Mouse (Mus musculus): ENCODE data around the gene Pex19. TPM values are rescaled to one million over a fixed set of nuclear protein-coding genes. Genes with fewer than 3 reads are reported as not detected.

Gene Pex19
- polyA plus RNA-seq, 1 experiment from 2014 or later, result 132 TPM

- Histone ChIP-seq H3K4me2 (replicated peaks; ENCODE audit: low read depth) (no peak overlapping the region), H3K27ac (ENCODE audit: low read depth, low read length) (no peak overlapping the region; the same call in 1 of the 2 replicates), H3K36me3 (ENCODE audit: control insufficient read depth, insufficient read depth) (no peaks in the 10 kb centered on the region), H3K4me1 (replicated peaks; ENCODE audit: control insufficient read depth, insufficient read depth, low read length) (no peaks in the 10 kb centered on the region), H3K9me3 (ENCODE audit: control insufficient read depth) (no peaks in the 10 kb centered on the region), H3K9ac (ENCODE audit: low read depth, low read length) (no peak overlapping the region), H3K4me3 (ENCODE audit: low read depth, low read length) (no peak overlapping the region), H3K27me3 (replicated peaks; ENCODE audit: control insufficient read depth, insufficient read depth, low read length) (no peaks in the 10 kb centered on the region)
- 36% methylated on average over 3 of the region's 3 CpGs for WGBS
- peak; percentile 72 for ATAC-seq
- TF ChIP-seq CTCF (IDR thresholded peaks at IDR 0.05; ENCODE audit: low read depth), result no peak
Measured at GRCm38 (mm10) chr1:172141529-172141928, 15.0 kb downstream of the Pex19 start.

GRCm38 (mm10) chr1:172143570-172143969 lies 17.0 kb downstream of the Pex19 start:
- no peaks in the 10 kb centered on the region for H3K27me3 ChIP-seq (replicated peaks; ENCODE audit: control insufficient read depth, insufficient read depth, low read length)
- H3K4me3 ChIP-seq (ENCODE audit: low read depth, low read length), result no peak overlapping the region
- H3K27ac ChIP-seq (ENCODE audit: low read depth, low read length), result no peak overlapping the region
- 24% methylated on average over 1 of the region's 1 CpGs for WGBS
- no peaks in the 10 kb centered on the region for H3K36me3 ChIP-seq (ENCODE audit: control insufficient read depth, insufficient read depth)
- H3K4me1 ChIP-seq (replicated peaks; ENCODE audit: control insufficient read depth, insufficient read depth, low read length), result no peaks in the 10 kb centered on the region
- ATAC-seq, result no peak
- no peaks in the 10 kb centered on the region for H3K9me3 ChIP-seq (ENCODE audit: control insufficient read depth)
- no peak overlapping the region for H3K4me2 ChIP-seq (replicated peaks; ENCODE audit: low read depth)
- H3K9ac ChIP-seq (ENCODE audit: low read depth, low read length), result no peak overlapping the region
- peak; percentile 81 for TF ChIP-seq CTCF (IDR thresholded peaks at IDR 0.05; ENCODE audit: low read depth)

GRCm38 (mm10) chr1:172147835-172148278 lies 21.3 kb downstream of the Pex19 start, which contains the start of gene Dcaf8:
Gene Dcaf8, plus strand, starts transcription at chr1:172148084.
- Histone ChIP-seq H3K4me3 (ENCODE audit: low read depth, low read length) (peak within 1 kb of the TSS; percentile 95), H3K27me3 (replicated peaks; ENCODE audit: control insufficient read depth, insufficient read depth, low read length) (no peaks in the 10 kb centered on the region), H3K4me1 (replicated peaks; ENCODE audit: control insufficient read depth, insufficient read depth, low read length) (0 out of 2 replicates have a peak, but pooled peaks cover 5% of the 10 kb centered on the region), H3K9ac (ENCODE audit: low read depth, low read length) (peak within 1 kb of the TSS; percentile 99), H3K27ac (ENCODE audit: low read depth, low read length) (peak within 1 kb of the TSS; percentile 96), H3K36me3 (ENCODE audit: control insufficient read depth, insufficient read depth) (peaks cover 18% of the 10 kb centered on the region; the same call in 1 of the 2 replicates), H3K9me3 (ENCODE audit: control insufficient read depth) (no peaks in the 10 kb centered on the region), H3K4me2 (replicated peaks; ENCODE audit: low read depth) (peak within 1 kb of the TSS; percentile 73)
- peak; percentile 99 for ATAC-seq
- under 1% methylated on average over 41 of the region's 42 CpGs for WGBS
- TF ChIP-seq CTCF (IDR thresholded peaks at IDR 0.05; ENCODE audit: low read depth), result no peak

- ATAC-seq, result peak; percentile 48
- Histone ChIP-seq H3K9me3 (ENCODE audit: control insufficient read depth) (no peaks in the 10 kb centered on the region), H3K27me3 (replicated peaks; ENCODE audit: control insufficient read depth, insufficient read depth, low read length) (no peaks in the 10 kb centered on the region), H3K4me1 (replicated peaks; ENCODE audit: control insufficient read depth, insufficient read depth, low read length) (0 out of 2 replicates have a peak, but pooled peaks cover 5% of the 10 kb centered on the region), H3K4me3 (ENCODE audit: low read depth, low read length) (peak overlapping the region; percentile 95), H3K27ac (ENCODE audit: low read depth, low read length) (peak overlapping the region; percentile 96), H3K9ac (ENCODE audit: low read depth, low read length) (peak overlapping the region; percentile 99), H3K4me2 (replicated peaks; ENCODE audit: low read depth) (peak overlapping the region; percentile 73), H3K36me3 (ENCODE audit: control insufficient read depth, insufficient read depth) (peaks cover 18% of the 10 kb centered on the region; the same call in 1 of the 2 replicates)
- WGBS, result under 1% methylated on average over 40 of the region's 40 CpGs
- TF ChIP-seq CTCF (IDR thresholded peaks at IDR 0.05; ENCODE audit: low read depth), result no peak
Measured at GRCm38 (mm10) chr1:172148279-172148954, 21.9 kb downstream of the Pex19 start.

- Histone ChIP-seq H3K4me2 (replicated peaks; ENCODE audit: low read depth) (peak overlapping the region; percentile 73), H3K4me1 (replicated peaks; ENCODE audit: control insufficient read depth, insufficient read depth, low read length) (0 out of 2 replicates have a peak, but pooled peaks cover 5% of the 10 kb centered on the region), H3K27ac (ENCODE audit: low read depth, low read length) (peak overlapping the region; percentile 96), H3K36me3 (ENCODE audit: control insufficient read depth, insufficient read depth) (peaks cover 22% of the 10 kb centered on the region; the same call in 1 of the 2 replicates), H3K4me3 (ENCODE audit: low read depth, low read length) (peak overlapping the region; percentile 95), H3K27me3 (replicated peaks; ENCODE audit: control insufficient read depth, insufficient read depth, low read length) (no peaks in the 10 kb centered on the region), H3K9me3 (ENCODE audit: control insufficient read depth) (no peaks in the 10 kb centered on the region), H3K9ac (ENCODE audit: low read depth, low read length) (peak overlapping the region; percentile 99)
- no peak for TF ChIP-seq CTCF (IDR thresholded peaks at IDR 0.05; ENCODE audit: low read depth)
- no peak for ATAC-seq
- WGBS, result 6% methylated on average over 19 of the region's 19 CpGs
Measured at GRCm38 (mm10) chr1:172148955-172149815, 22.6 kb downstream of the Pex19 start.

GRCm38 (mm10) chr1:172154536-172154935 lies 28.0 kb downstream of the Pex19 start:
- Histone ChIP-seq H3K36me3 (ENCODE audit: control insufficient read depth, insufficient read depth) (peaks cover 34% of the 10 kb centered on the region), H3K9ac (ENCODE audit: low read depth, low read length) (no peak overlapping the region), H3K27ac (ENCODE audit: low read depth, low read length) (no peak overlapping the region; the same call in 1 of the 2 replicates), H3K4me2 (replicated peaks; ENCODE audit: low read depth) (no peak overlapping the region), H3K4me1 (replicated peaks; ENCODE audit: control insufficient read depth, insufficient read depth, low read length) (0 out of 2 replicates have a peak, but pooled peaks cover 5% of the 10 kb centered on the region), H3K27me3 (replicated peaks; ENCODE audit: control insufficient read depth, insufficient read depth, low read length) (no peaks in the 10 kb centered on the region), H3K9me3 (ENCODE audit: control insufficient read depth) (no peaks in the 10 kb centered on the region), H3K4me3 (ENCODE audit: low read depth, low read length) (no peak overlapping the region)
- TF ChIP-seq CTCF (IDR thresholded peaks at IDR 0.05; ENCODE audit: low read depth), result 0 out of 2 replicates have a peak, but pooled peaks have one; percentile 15
- peak; percentile 90 for ATAC-seq
- 42% methylated on average over 3 of the region's 3 CpGs for WGBS

Data from intestine, postnatal 0 days (tissue).